Mouse (Mus musculus): ENCODE results near the gene Ttc28.
"Not testable (repeated sequence)": the region's sequence is repeated elsewhere in the genome, so short reads cannot be mapped to it uniquely, and the experiment has no call there.

Gene Ttc28

GRCm38 (mm10) chr5:110879584-110880374, at the start of gene Ttc28:
TSS of gene Ttc28 (plus strand) at chr5:110879803.
- no peak for DNase-seq (ENCODE audit: extremely low read depth, low read depth, low spot score)

- no peak for DNase-seq (ENCODE audit: extremely low read depth, low read depth, low spot score)
These were observed 48.4 kb upstream of the Ttc28 start for GRCm38 (mm10) chr5:110831036-110831720.

DNA sequence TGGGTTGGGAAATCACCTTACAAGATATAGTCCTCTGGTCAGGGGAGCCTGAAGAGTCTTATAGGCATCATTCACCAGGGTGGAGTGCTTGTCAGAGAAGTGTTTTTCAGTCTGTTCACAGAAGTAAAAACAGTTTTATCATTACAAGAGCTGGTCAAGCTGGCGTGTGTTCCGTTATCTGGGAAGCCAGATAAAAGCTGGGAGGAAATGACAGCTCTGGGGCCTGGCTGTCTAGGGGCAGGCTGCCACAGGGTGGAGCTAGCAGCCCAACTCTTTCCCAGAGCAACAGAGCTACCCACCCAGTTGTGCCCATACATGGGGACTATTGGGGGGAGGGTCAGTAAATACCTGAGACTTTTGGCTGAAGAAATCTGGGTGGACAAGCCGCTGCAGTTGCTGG, 43.6 kb upstream of the Ttc28 start:
- no peak for DNase-seq (ENCODE audit: extremely low read depth, low read depth, low spot score)

DNA sequence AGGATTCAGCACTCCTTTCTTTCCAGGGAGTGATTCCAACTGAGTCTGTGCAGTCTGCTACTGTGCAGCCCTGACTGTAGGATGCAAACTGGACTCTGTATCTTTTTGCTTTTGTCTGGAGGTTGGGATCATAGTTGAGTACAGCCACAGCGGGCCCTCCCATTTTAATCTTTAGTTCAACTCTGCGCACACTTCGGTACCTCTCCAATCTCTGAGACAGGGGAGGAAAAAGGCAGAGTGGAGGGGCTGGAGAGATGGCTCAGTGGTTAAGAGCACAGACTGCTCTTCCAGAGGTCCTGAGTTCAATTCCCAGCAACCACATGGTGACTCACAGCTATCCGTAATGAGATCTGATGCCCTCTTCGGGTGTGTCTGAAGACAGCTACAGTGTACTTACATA, 41.6 kb upstream of the Ttc28 start:
- not testable (repeated sequence) for DNase-seq (ENCODE audit: extremely low read depth, low read depth, low spot score)

DNA sequence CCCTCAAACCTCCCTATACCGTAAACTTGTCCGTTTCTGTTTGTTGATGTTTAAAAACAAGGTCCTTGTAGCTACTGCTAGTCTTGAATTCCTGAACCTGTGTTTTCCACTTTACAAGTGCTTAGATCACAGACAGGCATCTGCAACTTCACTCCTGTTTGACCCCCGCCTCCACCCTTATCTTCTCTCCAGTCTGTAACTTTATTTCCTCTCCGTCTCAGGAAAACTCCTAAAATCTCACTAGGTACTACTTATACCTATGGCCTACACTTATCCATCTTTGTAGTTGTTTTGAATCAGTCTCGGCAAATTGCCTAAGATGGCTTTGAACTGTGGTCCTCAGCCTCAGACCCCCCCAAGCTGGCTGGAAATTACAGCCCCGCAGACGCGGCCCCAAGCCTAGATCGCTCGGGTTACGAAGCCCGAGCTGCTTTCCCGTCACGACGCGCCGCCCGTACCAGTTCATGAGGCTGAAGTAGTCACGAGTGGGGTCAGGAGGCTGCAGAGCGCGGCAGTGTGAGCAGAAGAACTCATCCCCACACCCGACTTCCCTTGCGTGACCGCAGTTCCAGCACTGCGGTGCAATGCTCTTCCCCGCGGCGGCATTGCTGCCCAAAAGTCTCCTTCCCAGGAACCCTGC, 40.4 kb upstream of the Ttc28 start:
- DNase-seq (ENCODE audit: extremely low read depth, low read depth, low spot score) = no peak

DNA sequence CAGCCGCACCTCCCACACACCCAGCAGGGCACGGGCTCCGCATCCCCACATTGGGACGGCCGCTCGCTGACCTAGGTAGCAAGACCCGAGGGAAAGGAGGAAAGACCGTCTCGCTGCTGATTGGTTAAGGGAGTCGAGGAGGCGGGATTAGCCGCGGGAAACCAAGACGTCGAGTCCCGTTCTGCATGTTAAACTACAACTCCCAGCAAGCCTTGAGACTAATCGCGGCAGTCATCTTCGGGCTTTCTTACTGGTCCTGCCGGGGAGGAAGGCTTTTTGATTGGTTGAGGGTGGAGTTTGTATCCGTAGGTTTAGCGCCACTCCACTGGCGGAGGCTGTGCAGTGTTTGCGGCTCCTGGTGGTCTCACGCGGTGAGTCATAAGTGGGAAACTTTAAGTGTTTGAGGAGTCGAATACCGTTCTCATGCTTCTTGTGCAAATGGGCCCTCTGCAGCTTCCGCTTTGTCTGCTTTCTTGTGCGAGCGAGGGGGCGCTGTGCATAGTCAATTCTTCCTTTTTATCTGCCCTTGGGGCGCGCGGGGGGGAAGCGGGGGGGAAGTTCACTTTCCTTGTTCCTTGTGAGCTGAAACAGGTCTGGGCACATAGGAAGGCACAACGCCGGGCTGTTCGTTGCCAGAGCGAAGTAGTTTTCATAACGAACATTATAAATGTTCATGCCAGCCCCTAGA, 39.8 kb upstream of the Ttc28 start, which contains the start of the genes Hscb and Chek2:
Gene Hscb (minus strand): TSS at position 100 of the 688 bp plus-strand sequence.
Gene Chek2 (plus strand): TSS at position 302 of the 688 bp plus-strand sequence.
- peak; percentile 98 for DNase-seq (ENCODE audit: extremely low read depth, low read depth, low spot score)

- DNase-seq (ENCODE audit: extremely low read depth, low read depth, low spot score) = no peak
These were observed 39.1 kb upstream of the Ttc28 start for GRCm38 (mm10) chr5:110840465-110840864.

GRCm38 (mm10) chr5:110841046-110841862, 38.3 kb upstream of the Ttc28 start:
- DNase-seq (ENCODE audit: extremely low read depth, low read depth, low spot score) = no peak

DNA sequence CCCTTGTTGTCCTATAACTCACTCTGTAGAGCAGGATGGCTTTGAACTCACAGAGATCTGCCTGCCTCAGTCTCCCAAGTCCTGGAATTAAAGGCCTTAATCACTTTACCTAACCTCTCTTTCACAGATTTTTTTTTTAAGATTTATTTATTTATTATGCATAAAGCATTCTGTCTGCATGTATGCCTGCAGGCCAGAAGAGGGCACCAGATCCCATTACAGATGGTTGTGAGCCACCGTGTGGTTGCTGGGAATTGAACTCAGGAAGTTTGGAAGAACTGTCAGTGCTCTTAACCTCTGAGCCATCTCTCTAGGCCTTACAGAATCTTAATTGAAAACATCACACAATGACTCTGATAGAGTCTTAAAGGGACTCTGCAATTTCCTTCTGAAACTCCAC, 26.6 kb upstream of the Ttc28 start:
- no peak for DNase-seq (ENCODE audit: extremely low read depth, low read depth, low spot score)

DNA sequence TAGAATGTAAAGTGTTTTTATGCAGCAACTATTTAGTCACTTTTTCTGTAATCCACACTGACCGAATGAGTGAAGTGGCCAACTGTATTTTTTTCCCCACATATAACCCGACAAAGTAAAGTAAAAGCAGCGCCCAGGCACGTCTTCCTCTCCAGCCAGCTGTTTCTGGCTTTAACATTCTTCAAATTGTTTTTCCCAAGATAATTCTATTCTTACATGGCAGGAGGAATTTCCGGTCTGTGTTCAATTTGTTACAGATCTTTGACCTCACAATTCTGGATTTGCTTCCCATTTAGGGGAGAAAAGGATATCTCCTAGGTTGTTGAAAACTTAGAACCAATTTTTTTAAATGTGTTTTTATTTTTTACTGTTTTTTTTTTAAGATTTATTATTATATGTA, 22.5 kb upstream of the Ttc28 start:
- no peak for DNase-seq (ENCODE audit: extremely low read depth, low read depth, low spot score)

- no peak for DNase-seq (ENCODE audit: extremely low read depth, low read depth, low spot score)
These were observed 20.5 kb upstream of the Ttc28 start for GRCm38 (mm10) chr5:110859013-110859650.

GRCm38 (mm10) chr5:110860445-110860844, 19.2 kb upstream of the Ttc28 start:
- no peak for DNase-seq (ENCODE audit: extremely low read depth, low read depth, low spot score)

DNA sequence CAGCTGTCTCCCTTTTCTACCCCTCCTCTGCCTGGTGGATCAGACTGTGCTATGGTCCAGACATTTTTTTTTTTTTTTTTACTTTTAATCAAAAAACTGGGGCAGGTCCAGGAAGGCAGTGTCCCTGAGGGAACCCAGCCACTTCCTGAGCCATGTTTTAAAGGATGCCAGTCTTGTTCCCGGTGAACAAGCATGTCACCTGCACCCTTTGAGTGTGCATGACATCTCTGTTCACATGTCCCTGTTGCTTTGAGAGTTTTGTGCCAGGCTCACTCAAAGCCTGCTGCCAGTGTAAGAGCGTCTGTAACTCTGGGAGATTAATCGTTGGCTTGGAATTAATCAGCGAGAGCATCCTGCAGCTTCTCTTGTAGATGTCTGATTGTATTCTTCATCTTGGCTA, 11.1 kb upstream of the Ttc28 start:
- no peak for DNase-seq (ENCODE audit: extremely low read depth, low read depth, low spot score)

DNA sequence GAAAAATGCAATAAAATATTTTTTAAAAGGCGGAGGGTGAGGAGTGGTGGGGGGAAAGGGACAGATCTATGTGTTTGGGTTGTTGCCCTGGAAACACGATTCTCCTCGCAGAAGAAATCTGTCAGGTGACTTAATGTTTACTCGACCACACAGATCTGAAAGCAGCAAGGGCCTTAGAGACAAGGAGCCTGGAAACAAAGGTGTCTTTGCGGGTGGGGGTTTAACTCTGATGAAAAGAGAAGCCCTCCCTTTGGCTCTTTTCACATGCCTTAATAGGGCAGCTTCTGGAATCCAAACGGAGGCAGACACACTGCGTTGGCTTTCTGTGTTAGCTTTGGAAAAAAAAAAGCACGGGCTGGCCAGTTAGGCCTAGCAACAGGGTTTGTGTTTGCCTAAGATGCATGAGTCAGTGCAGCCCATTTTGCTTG, 10.3 kb upstream of the Ttc28 start:
- no peak for DNase-seq (ENCODE audit: extremely low read depth, low read depth, low spot score)

- no peak for DNase-seq (ENCODE audit: extremely low read depth, low read depth, low spot score)
These were observed 6.4 kb upstream of the Ttc28 start for GRCm38 (mm10) chr5:110873160-110873559.

DNA sequence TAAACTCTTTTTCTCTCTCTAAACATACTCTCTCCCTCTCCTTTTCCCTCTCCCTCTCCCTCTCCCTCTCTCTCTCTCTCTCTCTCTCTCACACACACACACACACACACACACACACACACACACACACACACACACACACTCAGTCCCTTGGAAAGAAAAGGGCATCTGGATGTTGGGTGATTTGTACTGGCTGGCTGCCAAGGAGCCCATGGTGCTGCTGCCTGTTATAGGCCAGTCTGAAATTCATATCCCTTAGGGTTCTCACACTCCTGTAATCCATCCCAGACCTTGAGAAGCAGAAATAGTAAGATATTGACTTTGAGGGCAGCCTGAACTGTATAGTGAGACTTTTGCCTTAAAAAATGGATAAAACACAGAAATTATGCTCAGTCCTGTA, 4.9 kb upstream of the Ttc28 start:
- DNase-seq (ENCODE audit: extremely low read depth, low read depth, low spot score) = no peak

DNA sequence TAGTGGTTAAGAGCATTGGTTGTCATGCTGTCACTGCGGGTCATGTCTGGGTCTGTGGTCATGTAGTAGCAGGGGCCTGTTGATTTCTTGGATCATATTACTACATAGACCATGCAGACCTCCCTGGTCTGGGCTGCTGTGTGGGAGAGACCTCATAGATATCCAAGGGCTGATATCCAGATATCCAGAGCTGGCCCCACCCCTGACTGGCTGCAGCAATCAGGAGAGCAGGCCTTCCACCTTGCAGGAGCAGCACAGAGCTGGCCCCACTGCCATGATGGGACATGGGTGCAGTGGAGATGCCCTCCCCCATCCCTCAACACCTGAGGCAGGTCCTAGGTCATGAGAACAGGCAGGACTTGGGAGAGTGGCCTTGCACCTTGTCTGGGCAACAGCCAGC, 4.3 kb upstream of the Ttc28 start:
- DNase-seq (ENCODE audit: extremely low read depth, low read depth, low spot score) = no peak

GRCm38 (mm10) chr5:110877666-110878505, 1.7 kb upstream of the Ttc28 start:
- DNase-seq (ENCODE audit: extremely low read depth, low read depth, low spot score) = no peak

DNA sequence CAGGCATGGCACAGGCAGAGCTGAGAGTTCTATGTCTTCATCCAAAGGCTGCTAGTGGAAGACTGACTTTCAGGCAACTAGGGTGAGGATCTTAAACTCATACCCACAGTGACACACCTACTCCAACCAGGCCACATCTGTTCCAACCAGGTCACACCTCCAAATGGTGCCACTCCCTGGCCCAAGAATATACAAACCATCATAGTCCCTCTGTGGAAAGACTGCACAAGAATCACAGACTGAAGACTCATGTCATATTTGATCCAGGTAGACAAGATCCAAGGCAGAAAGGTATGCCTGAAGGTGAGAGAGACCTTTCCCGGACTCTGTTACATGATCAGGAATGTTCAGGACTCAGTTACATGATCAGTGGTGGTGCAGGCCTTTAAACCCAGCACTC, 1.1 kb upstream of the Ttc28 start:
- not testable (repeated sequence) for DNase-seq (ENCODE audit: extremely low read depth, low read depth, low spot score)

All from fat pad, adult 2 months (tissue).